Mouse (Mus musculus): ENCODE results near the gene Rasl12.

The Rasl12 gene

GRCm38 (mm10) chr9:65398279-65398678 is at the start of gene Rasl12:
Rasl12 (plus strand) TSS chr9:65398506.
- DNase-seq (ENCODE audit: low spot score) = peak; percentile 33

DNA sequence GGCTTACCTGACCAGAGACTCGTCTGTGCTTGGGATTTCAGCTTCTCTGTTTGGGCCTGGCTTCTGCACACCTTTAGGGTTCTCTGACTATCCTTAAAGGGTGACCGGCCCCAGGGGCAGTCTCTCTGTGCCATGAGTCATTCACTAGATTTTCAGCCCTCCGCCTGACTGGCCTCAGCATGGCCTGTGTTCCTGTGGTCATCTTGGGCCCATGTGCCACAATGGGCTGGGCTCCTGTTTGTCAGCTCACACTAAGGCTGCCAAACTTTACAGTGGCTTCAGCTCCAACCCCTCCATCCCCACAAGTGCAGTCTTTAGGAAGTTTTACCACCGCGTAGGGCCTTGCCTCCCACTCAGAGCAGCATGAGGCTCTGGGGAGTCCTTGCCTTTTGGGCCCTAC is 45.1 kb upstream of the Rasl12 start:
- DNase-seq (ENCODE audit: low spot score) = no peak

DNA sequence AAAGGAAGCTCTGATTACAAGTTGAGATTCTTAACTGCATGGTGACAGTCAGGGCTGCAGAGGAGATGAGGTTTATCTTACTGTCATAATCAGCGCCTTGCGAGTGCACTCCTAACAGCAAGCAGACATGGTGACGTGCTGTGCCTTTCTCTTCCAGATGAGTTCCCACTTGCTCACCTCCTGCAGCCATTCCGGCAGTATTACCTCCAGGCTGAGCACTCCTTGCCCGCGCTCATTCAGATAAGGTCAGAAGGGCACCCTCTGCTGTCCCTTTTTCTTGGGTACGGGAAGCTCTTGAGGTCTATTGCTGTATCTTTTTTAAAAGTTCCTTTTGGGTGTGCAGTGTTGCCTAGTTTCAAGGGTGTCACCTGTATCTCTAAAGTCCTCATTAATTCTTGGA is 41.7 kb upstream of the Rasl12 start:
- DNase-seq (ENCODE audit: low spot score) = no peak

DNA sequence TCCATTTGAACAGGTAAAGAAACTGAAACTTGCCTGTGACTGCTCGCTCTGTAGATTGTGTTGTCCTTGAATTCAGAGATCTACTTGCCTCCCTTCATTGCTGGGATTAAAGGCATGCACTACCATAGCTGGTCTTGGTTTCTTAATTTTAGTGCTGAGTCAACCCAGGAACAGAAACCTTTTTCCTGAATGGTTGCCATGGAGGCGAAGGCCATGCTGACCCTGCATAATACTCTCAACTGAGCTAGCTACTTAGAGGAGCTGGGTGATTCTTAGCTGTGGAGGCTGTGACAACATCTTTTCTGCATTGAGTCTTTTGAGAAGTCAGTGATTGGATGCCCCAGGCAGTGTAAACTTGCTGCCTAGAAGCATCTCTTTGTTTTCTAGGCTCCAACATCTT is 41.3 kb upstream of the Rasl12 start:
- no peak for DNase-seq (ENCODE audit: low spot score)

DNA sequence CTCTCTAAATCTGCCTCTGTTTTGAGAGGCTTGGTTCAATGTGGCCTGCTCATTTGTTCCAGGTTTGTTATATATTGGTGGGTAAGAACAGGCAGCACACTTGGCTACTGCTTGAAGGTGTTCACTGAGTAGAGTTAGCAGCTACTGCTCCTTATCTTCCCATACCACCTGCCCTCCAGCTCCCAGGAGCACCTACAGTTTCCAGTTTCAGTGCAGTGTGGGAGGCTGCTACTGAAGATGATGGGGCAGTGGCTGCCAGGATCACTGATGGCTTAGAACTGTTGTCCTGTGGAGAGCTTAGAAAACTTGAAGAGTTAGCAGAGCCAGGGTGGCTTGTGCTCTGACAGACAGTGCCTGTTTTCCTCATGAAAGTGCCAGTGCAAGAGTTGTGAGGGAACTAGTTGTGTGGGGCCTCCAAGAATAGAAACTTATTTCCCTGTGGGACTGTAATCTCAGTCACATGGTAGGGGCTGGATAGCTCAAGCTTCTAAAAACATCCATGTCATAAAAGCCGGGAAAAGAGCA is 39.3 kb upstream of the Rasl12 start:
- no peak for DNase-seq (ENCODE audit: low spot score)

DNA sequence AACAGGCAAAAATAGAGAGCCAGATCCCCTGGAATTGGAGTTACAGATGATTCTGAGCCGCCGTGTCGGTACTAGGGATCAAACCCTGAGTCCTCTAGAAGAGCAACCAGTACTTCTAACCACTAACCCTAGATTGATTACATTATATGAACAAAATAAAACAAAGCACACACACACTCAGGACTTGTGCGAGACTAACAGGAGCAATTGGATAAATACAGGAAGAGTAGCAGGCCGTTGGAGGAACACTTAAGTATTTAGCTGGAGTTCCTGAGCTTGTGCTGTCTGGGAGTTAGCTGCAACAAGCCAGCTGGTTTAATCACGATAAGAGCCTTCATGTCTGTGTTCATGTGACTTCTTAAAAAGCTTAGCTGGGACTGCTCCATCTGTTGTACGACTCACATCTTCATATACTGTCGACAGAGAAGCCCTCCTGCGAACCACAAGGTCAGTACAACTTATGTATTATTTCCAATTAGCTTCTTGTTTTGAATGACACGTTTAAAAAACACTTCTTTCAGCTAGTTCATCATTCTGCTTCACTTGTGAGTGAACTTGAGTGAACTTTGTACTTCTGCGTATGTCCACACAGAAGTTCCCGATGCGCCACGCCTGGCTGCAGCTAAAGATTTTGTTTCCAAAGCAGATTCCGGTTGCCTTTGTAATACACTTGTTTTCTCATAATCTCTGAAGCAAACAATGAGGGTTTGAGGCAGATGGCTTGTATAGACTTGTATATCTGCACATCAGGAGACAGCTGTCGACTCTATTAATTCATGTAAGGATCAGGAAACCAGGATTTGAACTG is 37.5 kb upstream of the Rasl12 start, which contains the start of gene Ubap1l:
TSS of gene Ubap1l (plus strand) at position 401 of the 808 bp plus-strand sequence.
- no peak for DNase-seq (ENCODE audit: low spot score)

DNA sequence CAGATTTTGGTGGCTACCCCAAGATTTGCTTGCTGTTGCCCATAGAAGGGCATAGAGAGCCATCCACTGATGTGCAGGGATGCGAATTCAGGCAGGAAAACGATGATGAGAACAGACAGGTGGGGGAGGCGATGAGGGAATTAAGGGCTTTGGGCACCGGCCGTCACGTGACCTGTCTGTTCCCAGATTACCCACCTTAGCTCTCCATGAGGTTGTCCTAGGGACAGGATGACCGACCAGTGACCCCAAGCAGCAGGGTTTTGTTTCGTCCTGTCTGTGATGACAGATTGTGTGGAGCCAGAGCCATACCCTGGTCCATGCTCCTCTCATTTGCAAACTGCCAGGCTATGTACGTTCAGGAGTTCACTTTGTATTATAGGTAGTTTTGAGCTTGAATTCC is 34.6 kb upstream of the Rasl12 start:
- DNase-seq (ENCODE audit: low spot score) = no peak

- no peak for DNase-seq (ENCODE audit: low spot score)
Observed at GRCm38 (mm10) chr9:65365721-65366120, 32.6 kb upstream of the Rasl12 start.

GRCm38 (mm10) chr9:65371756-65372155 is 26.6 kb upstream of the Rasl12 start:
- DNase-seq (ENCODE audit: low spot score) = no peak

DNA sequence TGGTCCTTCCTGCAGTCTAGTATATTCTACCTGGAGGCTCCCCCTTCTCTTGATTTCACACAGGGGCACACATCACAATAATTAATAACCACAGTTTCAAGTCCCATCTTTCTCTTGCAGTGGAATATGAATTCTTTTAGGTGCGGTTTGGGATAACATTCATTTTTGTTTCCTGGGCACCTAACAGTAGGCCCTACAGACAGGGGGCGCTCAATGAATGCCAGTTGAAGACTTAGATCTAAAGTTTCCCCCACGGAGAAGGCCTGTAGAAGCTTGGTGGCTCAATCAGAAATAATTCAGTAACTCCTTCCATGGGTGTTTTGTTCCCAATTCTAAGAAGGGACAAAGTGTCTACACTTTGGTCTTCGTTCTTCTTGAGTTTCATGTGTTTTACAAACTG is 25.9 kb upstream of the Rasl12 start:
- no peak for DNase-seq (ENCODE audit: low spot score)

DNA sequence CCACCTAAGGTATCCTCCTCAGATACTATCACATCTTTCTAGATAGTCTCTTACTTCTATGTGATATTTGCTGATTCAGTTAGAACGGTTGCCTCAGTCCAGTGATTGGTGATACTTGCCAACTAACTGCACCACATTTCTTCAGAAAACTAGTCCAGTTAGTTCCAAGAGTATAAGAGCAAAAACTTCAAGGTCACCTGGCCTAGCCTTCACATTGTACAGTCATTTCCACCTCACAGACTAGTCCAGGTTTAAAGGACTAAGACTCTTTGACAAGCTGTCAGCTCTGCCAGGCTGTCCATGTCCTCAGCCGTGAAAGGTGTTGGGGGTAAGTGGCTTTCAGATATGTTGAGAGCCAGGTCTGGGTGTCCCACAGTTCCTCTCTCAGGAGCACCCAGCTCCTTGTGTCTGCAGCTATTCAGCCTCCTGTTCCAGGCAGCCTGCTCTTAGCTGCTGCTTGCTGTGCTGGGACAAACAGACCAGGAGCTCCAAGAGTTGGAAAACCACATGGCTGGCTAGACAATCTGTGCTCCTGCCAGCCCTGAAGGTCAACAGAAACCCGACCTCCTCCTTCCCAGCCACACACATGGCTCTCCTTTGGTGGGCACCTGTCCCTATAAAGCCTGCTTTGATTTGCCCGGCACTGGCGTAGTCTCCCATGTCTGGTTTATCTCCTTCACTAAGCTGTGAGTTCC is 23.7 kb upstream of the Rasl12 start:
- DNase-seq (ENCODE audit: low spot score) = no peak

DNA sequence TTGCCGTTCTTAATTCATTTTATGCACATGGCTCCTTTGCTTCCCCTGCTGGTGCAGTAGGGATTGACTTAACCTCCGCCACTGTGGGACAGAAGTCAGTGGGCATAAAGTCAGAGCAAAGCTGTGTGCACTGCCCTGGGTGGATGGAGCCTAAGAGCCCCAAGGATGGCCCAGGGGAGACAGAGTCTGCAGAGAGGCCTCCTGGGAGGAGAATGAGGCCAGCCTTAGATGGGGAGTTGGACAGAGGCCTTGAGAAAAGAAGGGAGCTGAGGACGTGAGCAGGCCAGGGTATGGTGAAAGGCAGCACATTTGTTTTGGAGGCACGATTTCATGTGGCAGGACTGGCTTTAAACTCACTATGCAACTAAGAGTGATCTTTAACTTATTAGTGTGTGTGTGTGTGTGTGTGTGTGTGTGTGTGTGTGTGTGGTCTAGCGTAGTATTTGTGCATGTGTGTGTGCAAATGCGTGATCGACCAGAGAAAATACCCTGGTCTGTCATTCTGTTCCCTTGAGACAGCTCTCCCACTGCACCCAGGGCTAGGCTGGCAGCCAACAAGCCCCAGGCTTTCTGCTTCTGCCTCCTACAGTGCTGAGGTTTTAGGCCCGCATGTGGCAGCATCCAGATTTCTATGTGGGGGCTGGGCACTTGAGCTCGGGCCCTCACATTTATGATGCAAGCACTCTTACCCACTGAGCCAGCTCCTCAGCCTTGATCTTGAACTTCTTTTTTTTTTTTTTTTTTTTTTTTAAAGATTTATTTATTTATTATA is 23.0 kb upstream of the Rasl12 start:
- no peak for DNase-seq (ENCODE audit: low spot score)

DNA sequence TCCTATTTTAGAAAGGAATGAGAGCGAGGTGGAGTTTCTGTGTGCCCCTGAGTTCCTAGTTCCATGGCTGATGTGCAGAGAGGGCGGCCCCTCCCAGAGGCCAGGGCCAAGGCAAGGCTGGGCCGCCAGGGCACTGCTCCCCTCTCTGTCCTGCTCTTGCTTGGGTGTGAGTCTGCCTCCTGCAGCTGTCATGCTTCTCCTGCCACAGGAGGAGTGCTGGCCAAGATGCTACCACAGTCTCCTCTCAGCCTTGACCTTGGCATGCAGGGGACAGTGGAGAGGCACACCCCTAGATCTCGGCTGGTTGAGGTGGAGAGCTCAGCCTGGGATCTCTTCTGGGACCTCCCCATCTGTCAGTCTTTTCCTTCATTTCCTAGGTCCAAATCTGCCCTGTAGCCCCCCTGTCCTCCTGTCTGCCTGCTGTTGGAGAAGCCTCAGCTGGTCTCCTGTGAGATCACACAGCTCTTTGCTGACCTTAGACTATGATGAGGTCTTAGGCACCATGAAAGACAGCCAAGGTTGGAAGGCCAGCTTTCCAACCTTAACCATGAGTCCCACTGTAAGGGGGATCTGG is 17.2 kb upstream of the Rasl12 start:
- DNase-seq (ENCODE audit: low spot score) = no peak

DNA sequence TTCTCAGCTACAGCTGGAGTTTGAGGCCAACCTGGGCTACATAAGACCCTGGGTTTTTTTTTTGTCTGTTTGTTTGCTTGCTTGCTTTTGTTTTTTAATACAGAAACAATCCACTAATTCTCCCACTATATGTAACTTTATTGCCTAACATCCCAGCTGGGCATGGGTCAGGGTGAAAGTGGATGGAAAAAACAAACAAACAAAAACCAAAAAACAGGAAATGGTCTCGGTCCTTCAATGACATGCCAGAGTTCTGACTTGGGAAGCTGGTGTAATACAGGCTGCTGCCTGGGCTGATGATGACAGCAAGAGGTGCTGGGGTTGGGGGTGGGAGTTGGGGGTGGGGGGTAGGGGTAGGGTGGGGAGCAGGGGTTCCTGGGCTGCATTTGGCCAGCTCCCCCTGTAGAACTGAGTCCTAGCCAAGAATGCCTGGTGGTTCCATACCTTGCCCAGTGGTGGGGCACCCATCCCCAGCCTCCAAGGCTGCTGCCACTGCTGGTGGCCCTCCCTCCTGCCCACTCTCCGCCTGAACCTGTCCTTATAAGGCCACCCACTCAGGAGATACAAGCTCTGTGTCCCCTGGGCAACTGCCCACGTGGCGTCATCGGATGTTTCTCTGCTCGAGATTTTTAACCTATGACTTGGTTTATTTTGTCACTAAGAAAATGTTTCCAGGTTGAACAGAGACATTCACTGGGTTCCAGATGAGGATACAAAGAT is 16.1 kb upstream of the Rasl12 start:
- DNase-seq (ENCODE audit: low spot score) = no peak

DNA sequence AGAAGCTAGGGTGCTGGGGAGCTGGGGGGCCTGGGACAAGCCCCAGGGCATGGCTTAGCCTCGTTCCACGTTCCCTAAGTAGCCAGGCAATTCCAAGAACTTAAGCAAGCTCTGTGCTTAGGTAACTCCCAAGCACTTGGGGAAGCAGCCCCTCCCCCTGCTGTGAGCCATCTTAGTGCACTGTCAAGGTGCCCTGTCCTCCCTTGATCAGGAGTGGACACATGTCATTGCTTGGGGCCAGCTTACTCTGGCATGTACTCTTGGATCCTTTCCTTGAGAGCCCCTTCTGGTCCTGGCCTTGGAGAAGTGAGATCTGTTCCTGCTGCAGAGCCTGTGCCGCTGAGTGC is 15.6 kb upstream of the Rasl12 start:
- no peak for DNase-seq (ENCODE audit: low spot score)

GRCm38 (mm10) chr9:65384276-65384675 is 14.0 kb upstream of the Rasl12 start:
- DNase-seq (ENCODE audit: low spot score) = no peak

GRCm38 (mm10) chr9:65386373-65387140 is 11.7 kb upstream of the Rasl12 start:
- DNase-seq (ENCODE audit: low spot score) = no peak

DNA sequence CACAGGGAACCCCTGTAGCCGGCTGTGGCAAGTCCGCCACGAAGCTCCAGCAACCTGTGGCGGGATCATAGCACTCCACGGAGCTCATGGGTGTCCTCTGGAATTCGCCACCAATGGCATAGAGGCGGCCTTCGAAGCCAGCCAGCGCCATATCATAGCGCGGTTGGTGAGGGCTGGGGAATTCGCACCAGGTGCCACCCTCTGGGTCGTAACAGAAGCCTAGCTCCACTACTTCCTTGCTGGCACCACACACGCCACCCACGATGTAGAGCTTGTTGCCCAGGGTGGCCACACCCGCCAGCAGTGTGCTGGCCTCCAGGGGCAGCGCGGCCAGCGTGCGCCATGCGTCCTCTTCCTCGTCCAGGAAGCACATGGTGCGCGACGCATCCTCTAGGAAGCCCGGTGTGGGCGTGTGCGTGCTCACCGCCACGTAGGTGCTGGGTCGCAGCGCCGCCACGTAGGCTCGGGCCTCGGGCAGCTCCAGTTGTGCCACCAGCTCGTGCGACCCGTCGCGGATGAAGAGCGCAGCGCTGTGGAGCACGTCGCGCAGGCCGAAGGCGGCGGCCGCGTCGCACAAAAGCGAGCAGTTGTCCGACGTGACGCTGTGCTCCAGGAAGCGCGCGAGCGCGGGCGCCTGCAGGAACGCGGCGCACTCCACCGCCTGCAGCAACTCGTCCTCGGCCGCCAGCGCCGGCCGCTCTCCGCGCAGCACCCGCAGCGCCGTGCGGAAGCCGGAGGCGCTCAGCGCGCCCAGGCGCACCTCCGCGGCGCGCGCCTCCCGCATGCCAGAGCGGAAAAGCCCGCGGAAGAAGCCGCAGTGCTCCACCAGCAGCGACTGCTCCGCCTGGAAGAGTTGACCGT is 7.3 kb upstream of the Rasl12 start:
- no peak for DNase-seq (ENCODE audit: low spot score)

DNA sequence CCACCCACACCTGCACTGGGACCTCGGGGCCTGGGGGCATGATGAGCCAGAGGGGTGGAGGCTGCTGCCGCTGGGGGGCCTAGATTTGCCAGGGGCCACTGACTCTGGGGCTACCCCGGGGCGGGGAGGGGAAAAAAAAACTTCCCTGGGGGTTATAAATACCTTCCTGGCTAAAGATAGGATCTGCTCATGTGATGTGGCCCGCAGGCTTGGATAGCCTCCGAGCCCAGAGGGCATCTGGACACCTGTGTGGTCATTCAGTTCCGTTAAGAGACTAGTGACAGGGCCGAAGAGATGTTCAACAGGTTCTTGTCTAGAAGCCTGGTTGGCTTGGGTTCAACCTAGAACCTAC is 6.7 kb upstream of the Rasl12 start, which contains the start of gene Kbtbd13:
TSS of gene Kbtbd13 (minus strand) at position 40 of the 352 bp plus-strand sequence.
- no peak for DNase-seq (ENCODE audit: low spot score)
